Mouse (Mus musculus) erythroblast, embryonic 14.5 days (primary cell): Measurements from ENCODE around the gene 0610012G03Rik.

Experiments used
- GATA1 ChIP-seq: IDR thresholded peaks from 2 replicates; pipeline ENCODE4 v1.6.1; 2012; ENCODE audit warnings: low read length, inconsistent platforms, mixed read lengths
- TAL1 ChIP-seq: IDR thresholded peaks from 3 replicates; pipeline ENCODE4 v1.6.1; 2012; ENCODE audit warnings: low read length, inconsistent platforms, mixed read lengths

DNA sequence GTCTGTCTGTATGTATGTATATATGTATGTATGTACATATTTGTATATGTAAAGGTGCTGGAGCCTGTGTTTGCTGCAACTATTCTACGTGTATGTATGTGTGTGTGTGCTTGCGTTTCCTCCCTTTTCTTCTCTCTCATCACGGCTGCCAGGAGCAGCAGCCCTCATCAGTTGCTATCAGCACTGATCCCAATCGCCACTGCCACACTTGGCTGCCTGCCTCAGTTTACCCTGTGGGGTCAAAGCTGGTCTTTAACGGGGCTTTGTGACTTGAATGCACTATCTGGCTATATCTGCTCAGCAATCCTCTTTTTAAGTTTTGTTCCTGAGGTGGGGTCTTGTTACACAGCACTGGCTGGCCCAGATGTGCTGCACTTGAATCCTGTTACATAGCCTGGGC is 20.9 kb downstream of the 0610012G03Rik start:
- no peak for TF ChIP-seq TAL1
- no peak for TF ChIP-seq GATA1
